Mouse (Mus musculus): Measurements from ENCODE around the gene Cdc7. TPM values are rescaled to one million over a fixed set of nuclear protein-coding genes. Genes with fewer than 3 reads are reported as not detected.
A peak's percentile ranks its signal among the peaks of the same experiment; 100 is the strongest.

Gene Cdc7
- polyA plus RNA-seq, 1 experiment from 2014 or later: 47.5 TPM

DNA sequence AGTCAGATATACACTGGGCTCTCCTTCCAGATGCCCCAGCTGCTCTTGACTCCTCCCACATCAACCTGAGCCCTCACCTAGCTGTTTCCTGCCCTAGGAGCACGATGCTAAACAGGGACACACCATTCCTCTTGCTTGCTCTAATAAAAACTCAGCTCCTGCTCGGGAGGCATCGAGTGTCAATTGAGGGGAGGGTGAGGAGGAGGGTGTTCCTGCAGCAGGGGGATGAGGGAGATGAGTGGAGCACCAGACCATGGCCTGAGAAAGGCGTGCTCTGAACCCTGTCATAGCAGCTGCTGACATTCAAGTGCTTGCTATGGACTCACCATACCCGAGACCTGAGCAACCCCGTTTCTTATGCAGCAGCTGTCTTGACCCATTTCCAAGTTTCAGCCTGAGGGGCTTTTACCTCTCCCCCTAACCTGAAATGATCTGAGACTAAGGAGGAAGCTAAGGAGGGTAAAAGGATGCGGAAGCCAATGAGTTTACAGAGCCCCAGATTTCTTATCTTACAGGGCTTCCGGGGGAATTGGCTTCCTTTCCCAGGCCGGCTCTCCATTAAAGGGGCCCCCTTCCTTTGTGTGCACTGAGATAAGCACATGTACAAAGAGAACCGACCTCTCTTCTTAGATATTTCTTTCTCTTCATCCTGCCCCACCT, 51.4 kb downstream of the Cdc7 start:
- Histone ChIP-seq H3K4me3 (replicated peaks) (no peak overlapping the region), H3K4me2 (no peak overlapping the region), H3K36me3 (no peaks in the 10 kb centered on the region), H3K4me1 (peaks cover 2% of the 10 kb centered on the region; the same call in 1 of the 2 replicates), H3K9me3 (replicated peaks) (no peaks in the 10 kb centered on the region), H3K9ac (replicated peaks) (no peak overlapping the region), H3K27ac (replicated peaks) (no peak overlapping the region), H3K27me3 (replicated peaks) (no peaks in the 10 kb centered on the region)
- no peak for ATAC-seq (ENCODE audit: low FRiP score)
- 45% methylated on average over 10 of the region's 10 CpGs for WGBS

DNA sequence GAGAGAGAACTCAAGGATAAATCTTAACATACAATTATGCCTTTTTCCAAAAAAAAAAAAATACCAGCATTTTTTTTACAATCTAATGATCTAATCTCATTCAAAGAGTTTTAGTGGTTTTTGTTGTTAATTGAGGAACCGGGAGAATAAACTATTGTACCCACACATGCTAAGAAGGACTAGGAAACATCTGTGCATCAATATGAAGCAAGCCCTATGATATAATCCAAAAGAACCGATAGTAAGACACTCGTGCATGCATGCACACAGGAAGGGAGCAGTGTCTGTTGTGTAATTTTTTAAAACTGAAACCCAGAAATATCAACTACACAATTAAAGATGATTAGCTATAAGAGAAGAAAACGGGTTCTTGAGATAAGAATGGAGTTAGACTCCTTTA, 52.4 kb downstream of the Cdc7 start:
- H3K4me1 ChIP-seq: peaks cover 2% of the 10 kb centered on the region; the same call in 1 of the 2 replicates
- no peak overlapping the region for H3K9ac ChIP-seq (replicated peaks)
- no peak overlapping the region for H3K27ac ChIP-seq (replicated peaks)
- no peaks in the 10 kb centered on the region for H3K9me3 ChIP-seq (replicated peaks)
- ATAC-seq (ENCODE audit: low FRiP score): no peak
- no peak overlapping the region for H3K4me2 ChIP-seq
- H3K4me3 ChIP-seq (replicated peaks): no peak overlapping the region
- H3K36me3 ChIP-seq: no peaks in the 10 kb centered on the region
- WGBS: 87% methylated on average over 4 of the region's 4 CpGs
- H3K27me3 ChIP-seq (replicated peaks): no peaks in the 10 kb centered on the region

DNA sequence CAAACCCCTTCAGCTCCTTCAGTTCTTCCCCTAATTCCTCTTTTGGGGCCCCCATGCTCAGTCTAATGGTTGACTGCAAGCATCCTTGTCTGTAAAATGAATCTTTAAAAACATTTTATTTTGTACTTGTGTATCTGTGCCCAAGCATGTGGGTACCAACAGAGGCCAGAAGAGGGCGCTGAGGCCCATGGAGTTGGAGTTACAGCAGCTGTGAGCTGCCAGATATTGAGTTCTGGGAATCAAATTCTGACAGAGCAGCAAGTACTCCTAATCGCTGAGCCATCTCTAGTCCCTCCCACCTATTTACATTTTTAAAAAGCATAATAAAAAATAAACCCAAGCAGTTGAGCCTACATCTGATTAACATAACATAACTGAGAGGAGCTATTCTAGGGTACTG, 53.4 kb downstream of the Cdc7 start:
- no peak for ATAC-seq (ENCODE audit: low FRiP score)
- WGBS: 71% methylated on average over 2 of the region's 2 CpGs

DNA sequence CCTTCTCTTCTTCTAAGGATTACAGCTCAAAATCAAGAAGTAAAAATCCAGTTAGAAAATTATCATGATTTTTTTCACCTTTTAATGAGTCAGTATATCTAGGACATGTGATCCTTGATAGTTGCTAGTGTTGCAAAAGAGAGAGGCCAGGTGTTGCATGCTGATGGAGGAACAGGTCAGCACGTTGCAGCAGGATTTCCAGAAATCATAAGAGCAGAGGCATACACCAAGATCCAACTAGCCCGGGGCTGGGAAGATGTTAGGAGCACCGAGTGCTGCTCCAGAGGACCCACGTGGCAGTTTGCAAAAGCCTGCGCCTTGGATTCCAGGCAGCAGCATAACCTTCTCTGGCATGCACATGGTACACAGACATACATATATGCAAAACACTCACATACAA, 54.9 kb downstream of the Cdc7 start:
- Histone ChIP-seq H3K9ac (replicated peaks) (no peak overlapping the region), H3K27me3 (replicated peaks) (no peaks in the 10 kb centered on the region), H3K36me3 (no peaks in the 10 kb centered on the region), H3K27ac (replicated peaks) (no peak overlapping the region), H3K4me2 (no peak overlapping the region), H3K4me1 (peaks cover 3% of the 10 kb centered on the region; the same call in 1 of the 2 replicates), H3K4me3 (replicated peaks) (no peak overlapping the region), H3K9me3 (replicated peaks) (no peaks in the 10 kb centered on the region)
- 79% methylated on average over 5 of the region's 5 CpGs for WGBS
- no peak for ATAC-seq (ENCODE audit: low FRiP score)

More for the DNA sequence above, 53.4 kb downstream of the Cdc7 start:
- Histone ChIP-seq H3K9ac (replicated peaks) (no peak overlapping the region), H3K4me3 (replicated peaks) (no peak overlapping the region), H3K36me3 (no peaks in the 10 kb centered on the region), H3K4me2 (no peak overlapping the region), H3K27ac (replicated peaks) (no peak overlapping the region), H3K9me3 (replicated peaks) (no peaks in the 10 kb centered on the region), H3K27me3 (replicated peaks) (no peaks in the 10 kb centered on the region), H3K4me1 (peaks cover 2% of the 10 kb centered on the region; the same call in 1 of the 2 replicates)

DNA sequence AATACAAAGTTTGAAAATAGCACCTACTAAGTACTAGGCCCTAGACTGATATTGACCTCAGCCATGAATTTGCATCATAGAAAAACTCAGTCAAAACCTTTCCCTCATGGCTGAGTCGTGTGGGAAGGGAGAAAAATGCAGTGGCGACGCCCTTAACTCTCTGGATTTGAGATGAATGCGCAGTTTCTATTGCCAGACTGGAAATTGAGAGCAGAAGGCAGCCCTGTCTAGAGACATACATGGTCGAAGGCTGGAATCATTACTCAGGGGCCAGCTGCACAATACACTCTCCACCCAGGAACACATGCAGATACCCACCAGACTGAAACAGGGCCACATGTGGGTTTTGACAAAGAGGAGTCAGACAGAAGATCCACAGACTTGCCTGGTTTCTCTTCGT, 55.8 kb downstream of the Cdc7 start:
- no peak overlapping the region for H3K27ac ChIP-seq (replicated peaks)
- no peak overlapping the region for H3K4me3 ChIP-seq (replicated peaks)
- ATAC-seq (ENCODE audit: low FRiP score): no peak
- no peaks in the 10 kb centered on the region for H3K27me3 ChIP-seq (replicated peaks)
- no peak overlapping the region for H3K9ac ChIP-seq (replicated peaks)
- H3K36me3 ChIP-seq: no peaks in the 10 kb centered on the region
- H3K4me2 ChIP-seq: no peak overlapping the region
- no peaks in the 10 kb centered on the region for H3K9me3 ChIP-seq (replicated peaks)
- H3K4me1 ChIP-seq: peaks cover 10% of the 10 kb centered on the region; the same call in 1 of the 2 replicates
- WGBS: 53% methylated on average over 6 of the region's 6 CpGs

DNA sequence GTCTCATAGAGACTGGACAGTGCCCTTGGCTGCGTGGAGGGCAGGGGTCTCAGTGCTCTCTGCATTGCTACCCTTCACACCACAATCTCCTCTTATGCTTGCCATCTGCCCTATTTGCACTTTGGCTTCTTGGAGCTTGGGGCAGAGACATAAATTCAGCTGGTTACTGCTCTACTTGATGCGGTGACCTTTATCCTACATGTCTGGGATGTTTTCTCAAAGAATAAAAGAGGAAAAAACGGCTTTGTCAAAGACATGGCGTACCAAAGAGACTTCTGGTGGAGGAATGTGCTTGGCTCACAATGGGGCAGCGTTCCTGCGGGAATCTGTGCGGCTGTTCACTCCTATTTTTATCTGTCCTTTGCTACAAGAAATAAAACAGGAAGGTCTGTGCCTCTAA, 56.2 kb downstream of the Cdc7 start:
- no peak for ATAC-seq (ENCODE audit: low FRiP score)
- no peaks in the 10 kb centered on the region for H3K9me3 ChIP-seq (replicated peaks)
- WGBS: 34% methylated on average over 7 of the region's 7 CpGs
- H3K4me2 ChIP-seq: no peak overlapping the region
- H3K27me3 ChIP-seq (replicated peaks): no peaks in the 10 kb centered on the region
- H3K36me3 ChIP-seq: no peaks in the 10 kb centered on the region
- H3K9ac ChIP-seq (replicated peaks): no peak overlapping the region
- H3K27ac ChIP-seq (replicated peaks): no peak overlapping the region
- peaks cover 11% of the 10 kb centered on the region; the same call in 1 of the 2 replicates for H3K4me1 ChIP-seq
- H3K4me3 ChIP-seq (replicated peaks): no peak overlapping the region

DNA sequence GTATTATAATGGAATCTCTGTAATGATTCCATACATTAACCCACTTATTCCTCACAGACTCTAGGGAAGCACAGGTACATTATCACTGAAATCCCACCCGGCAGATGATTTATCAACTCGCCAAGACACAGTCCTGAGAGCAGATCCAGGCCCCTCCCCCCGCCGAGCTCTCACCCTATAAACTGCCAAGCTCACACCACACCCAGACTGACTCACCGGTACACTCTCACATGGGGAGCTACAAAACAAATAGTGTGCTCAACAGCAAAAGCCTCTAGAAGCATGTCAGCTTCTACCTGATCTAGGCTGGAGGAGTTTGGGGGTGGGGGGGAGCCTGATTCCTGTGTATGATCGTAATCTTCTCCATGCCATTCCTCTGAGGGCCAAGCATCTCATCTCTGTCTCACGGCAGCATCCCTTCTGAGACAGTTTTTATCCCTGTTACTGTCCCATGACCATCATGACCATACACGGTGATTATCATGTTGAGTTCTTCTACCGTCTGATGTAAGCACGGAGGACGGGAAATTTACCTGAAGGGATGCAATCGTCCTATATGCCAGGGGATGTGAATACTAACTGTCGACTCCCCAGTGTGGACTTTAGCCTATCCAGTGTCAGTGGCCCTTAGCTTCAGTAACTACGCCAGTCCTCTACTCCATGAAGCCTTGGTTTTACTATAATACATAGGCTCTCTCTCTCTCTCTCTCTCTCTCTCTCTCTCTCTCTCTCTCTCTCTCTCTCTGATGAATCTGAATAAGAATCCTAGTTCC, 57.4 kb downstream of the Cdc7 start:
- H3K4me2 ChIP-seq: no peak overlapping the region
- 92% methylated on average over 14 of the region's 14 CpGs for WGBS
- no peak overlapping the region for H3K4me3 ChIP-seq (replicated peaks)
- H3K36me3 ChIP-seq: no peaks in the 10 kb centered on the region
- no peaks in the 10 kb centered on the region for H3K9me3 ChIP-seq (replicated peaks)
- no peak overlapping the region for H3K9ac ChIP-seq (replicated peaks)
- ATAC-seq (ENCODE audit: low FRiP score): no peak
- H3K27me3 ChIP-seq (replicated peaks): no peaks in the 10 kb centered on the region
- no peak overlapping the region for H3K27ac ChIP-seq (replicated peaks)
- H3K4me1 ChIP-seq: peaks cover 15% of the 10 kb centered on the region; the same call in 1 of the 2 replicates

DNA sequence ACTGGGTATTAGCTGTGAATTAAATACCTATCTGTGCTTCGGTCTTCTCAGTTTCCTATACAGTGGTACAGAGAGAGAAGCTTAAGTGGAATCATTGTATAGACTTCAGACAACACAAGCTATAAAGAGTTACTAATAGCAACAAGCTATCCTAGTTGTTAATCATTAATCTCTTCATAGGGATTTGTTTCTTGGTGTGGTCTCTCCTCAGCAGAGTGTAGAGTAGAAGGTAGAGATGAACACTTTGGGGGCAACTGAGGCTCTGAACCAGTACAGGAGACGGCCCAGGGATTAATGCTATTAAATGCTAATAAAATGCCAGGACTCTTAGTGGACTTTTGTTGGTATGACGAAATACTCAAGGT, 57.9 kb downstream of the Cdc7 start:
- Histone ChIP-seq H3K4me2 (no peak overlapping the region), H3K9me3 (replicated peaks) (no peaks in the 10 kb centered on the region), H3K27me3 (replicated peaks) (no peaks in the 10 kb centered on the region), H3K9ac (replicated peaks) (no peak overlapping the region), H3K27ac (replicated peaks) (no peak overlapping the region), H3K36me3 (no peaks in the 10 kb centered on the region), H3K4me3 (replicated peaks) (no peak overlapping the region), H3K4me1 (peaks cover 15% of the 10 kb centered on the region; the same call in 1 of the 2 replicates)
- ATAC-seq (ENCODE audit: low FRiP score): no peak
- 84% methylated on average over 3 of the region's 3 CpGs for WGBS

DNA sequence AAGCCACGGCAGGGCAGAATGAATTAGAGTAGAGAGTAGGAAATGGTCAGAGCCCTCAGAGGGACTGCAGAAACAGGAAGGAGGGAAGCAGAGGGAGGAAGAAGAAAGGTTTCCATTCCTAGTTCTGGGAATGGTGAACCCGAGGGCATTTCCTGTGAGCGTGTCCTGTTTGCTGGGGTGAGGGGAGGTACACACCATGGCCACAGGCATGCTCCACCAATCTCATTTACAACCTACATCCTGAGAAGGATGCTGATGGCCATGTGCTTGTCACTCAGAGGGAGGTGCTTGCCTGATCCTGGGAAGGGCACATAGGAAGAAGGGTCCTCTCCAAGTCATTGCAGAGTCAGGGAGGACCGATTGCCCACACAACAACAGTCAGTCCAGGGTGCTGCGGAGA, 59.8 kb downstream of the Cdc7 start:
- peak; percentile 41; the same call in 1 of the 2 replicates for ATAC-seq (ENCODE audit: low FRiP score)
- WGBS: 62% methylated on average over 5 of the region's 5 CpGs
- Histone ChIP-seq H3K27me3 (replicated peaks) (no peaks in the 10 kb centered on the region), H3K9me3 (replicated peaks) (no peaks in the 10 kb centered on the region), H3K9ac (replicated peaks) (no peak overlapping the region), H3K4me1 (peaks cover 15% of the 10 kb centered on the region; the same call in 1 of the 2 replicates), H3K4me3 (replicated peaks) (no peak overlapping the region), H3K4me2 (no peak overlapping the region), H3K27ac (replicated peaks) (peak overlapping the region; percentile 46; the same call in 1 of the 2 replicates), H3K36me3 (no peaks in the 10 kb centered on the region)

DNA sequence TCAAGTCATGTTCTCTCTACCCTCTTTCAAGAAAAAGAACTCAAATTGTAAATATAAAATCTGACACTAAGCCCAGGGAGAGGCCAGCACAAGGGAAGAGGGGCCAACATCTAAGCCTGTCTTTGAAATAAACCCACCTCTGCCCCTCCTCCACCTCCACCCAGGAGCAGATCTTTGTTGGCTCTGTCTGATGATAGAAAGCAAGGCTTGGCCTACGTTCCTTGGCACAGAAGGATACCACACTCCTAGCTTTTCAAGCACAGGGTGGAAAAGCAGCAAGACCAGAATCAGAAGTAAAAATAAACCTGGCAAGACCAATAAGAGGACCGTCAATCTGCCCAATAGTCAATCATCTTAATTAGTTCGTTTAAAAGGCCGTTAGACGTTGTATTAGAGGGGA, 61.2 kb downstream of the Cdc7 start:
- ATAC-seq (ENCODE audit: low FRiP score): no peak
- no peak overlapping the region for H3K4me2 ChIP-seq
- H3K4me1 ChIP-seq: peaks cover 15% of the 10 kb centered on the region; the same call in 1 of the 2 replicates
- H3K9ac ChIP-seq (replicated peaks): no peak overlapping the region
- no peaks in the 10 kb centered on the region for H3K36me3 ChIP-seq
- no peak overlapping the region for H3K4me3 ChIP-seq (replicated peaks)
- WGBS: 63% methylated on average over 5 of the region's 5 CpGs
- no peaks in the 10 kb centered on the region for H3K27me3 ChIP-seq (replicated peaks)
- 0 out of 2 replicates have a peak overlapping the region, but pooled peaks have one; percentile 9 for H3K27ac ChIP-seq (replicated peaks)
- no peaks in the 10 kb centered on the region for H3K9me3 ChIP-seq (replicated peaks)

DNA sequence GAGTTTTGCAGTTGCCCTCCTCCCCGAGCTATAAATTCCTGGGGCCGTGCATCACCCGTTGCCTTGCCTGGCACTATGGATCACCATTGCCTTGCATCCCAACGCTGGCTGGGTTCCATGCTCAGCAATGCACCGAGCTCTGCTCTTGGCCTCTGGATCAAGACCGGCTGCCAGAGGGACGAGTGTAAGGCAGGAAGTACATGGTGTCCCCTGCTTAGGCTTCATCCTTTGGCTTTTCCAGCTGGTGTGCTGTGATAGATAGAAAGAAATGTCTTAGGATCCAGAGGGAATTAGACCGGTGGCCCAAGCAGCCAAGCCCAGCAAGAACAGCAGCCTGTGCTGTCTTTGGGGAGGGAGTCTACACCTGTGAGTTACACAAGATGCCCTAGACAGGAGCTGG, 61.7 kb downstream of the Cdc7 start:
- Histone ChIP-seq H3K36me3 (no peaks in the 10 kb centered on the region), H3K4me2 (no peak overlapping the region), H3K27ac (replicated peaks) (no peak overlapping the region), H3K27me3 (replicated peaks) (no peaks in the 10 kb centered on the region), H3K4me1 (peaks cover 15% of the 10 kb centered on the region; the same call in 1 of the 2 replicates), H3K9ac (replicated peaks) (no peak overlapping the region), H3K4me3 (replicated peaks) (no peak overlapping the region), H3K9me3 (replicated peaks) (no peaks in the 10 kb centered on the region)
- WGBS: 70% methylated on average over 8 of the region's 8 CpGs
- no peak for ATAC-seq (ENCODE audit: low FRiP score)

DNA sequence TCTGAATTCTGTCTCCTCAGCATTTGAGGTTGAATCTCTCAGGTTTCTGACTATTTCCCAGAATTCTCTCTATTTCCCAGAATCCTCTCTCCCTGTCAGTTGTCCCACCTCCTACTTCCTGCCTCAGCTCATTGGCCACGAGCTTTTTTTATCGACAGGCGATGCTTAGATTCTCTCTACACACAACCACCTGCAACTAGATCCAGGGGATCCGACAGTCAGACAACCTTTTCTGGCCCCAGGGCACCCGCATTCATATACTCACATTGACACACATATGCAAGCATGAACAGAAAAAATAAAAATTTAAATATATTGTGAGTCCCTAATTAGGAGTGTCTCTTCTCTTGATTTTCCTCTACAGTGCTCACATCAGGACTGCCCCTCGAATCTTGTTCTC, 63.5 kb downstream of the Cdc7 start:
- H3K9me3 ChIP-seq (replicated peaks): no peaks in the 10 kb centered on the region
- no peak overlapping the region for H3K4me3 ChIP-seq (replicated peaks)
- H3K4me1 ChIP-seq: peaks cover 15% of the 10 kb centered on the region; the same call in 1 of the 2 replicates
- H3K27ac ChIP-seq (replicated peaks): no peak overlapping the region
- no peak overlapping the region for H3K4me2 ChIP-seq
- WGBS: 88% methylated on average over 6 of the region's 6 CpGs
- no peak for ATAC-seq (ENCODE audit: low FRiP score)
- H3K36me3 ChIP-seq: no peaks in the 10 kb centered on the region
- no peak overlapping the region for H3K9ac ChIP-seq (replicated peaks)
- H3K27me3 ChIP-seq (replicated peaks): no peaks in the 10 kb centered on the region

Measured in neural tube, embryonic 15.5 days (tissue).